Mouse (Mus musculus): ENCODE measurements around the gene Polr2e. TPM values are rescaled to one million over a fixed set of nuclear protein-coding genes. Genes with fewer than 3 reads are reported as not detected.
"Not testable (repeated sequence)": the region's sequence is repeated elsewhere in the genome, so short reads cannot be mapped to it uniquely, and the experiment has no call there.

Gene Polr2e
- polyA plus RNA-seq, 1 experiment from 2014 or later = 66.8 TPM

DNA sequence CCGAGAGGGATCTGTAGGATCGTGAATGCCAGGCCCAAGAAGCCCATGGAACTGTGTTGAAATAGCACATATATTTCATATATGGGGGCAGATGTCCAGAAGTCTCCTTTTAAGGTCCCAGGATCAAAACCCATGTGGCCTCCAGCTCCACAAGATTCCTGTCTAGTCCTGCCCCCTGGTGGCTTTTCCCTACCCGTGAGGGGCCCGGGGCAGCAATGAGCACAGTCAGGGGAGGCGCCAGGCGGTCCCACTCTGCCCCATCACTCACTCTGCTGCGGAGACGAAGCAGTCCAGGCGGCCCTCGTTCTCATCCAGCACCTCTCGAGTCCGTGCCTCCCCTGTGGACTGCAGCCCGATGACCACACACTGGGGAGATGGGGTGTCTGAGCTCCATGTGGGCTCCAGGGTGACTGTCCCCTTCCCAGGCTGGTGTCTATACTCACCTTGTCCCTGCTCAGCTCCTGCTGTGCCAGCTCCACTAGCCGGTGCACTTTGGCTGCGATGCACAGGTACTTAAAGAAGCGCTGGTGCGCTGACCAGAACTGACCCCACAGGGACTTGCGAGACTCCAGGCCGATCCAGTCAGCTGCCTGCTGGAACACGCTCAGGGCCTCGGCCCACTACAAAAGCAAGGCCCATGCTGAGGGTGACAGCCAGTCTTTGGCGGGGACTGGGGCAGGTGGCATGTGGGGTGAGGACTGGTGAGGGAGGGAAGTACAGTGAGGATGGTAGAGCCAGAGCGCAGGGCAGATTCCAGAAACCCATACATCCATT is 24.5 kb upstream of the Polr2e start:
- Histone ChIP-seq H3K36me3 (ENCODE audit: control insufficient read depth, insufficient read depth) (peaks cover 42% of the 10 kb centered on the region), H3K4me2 (ENCODE audit: low read depth, low read length) (no peak overlapping the region), H3K9me3 (replicated peaks; ENCODE audit: control insufficient read depth, low read length) (no peaks in the 10 kb centered on the region), H3K27me3 (ENCODE audit: control insufficient read depth, insufficient read depth, low read depth, low read length) (no peaks in the 10 kb centered on the region), H3K27ac (ENCODE audit: low read length) (no peak overlapping the region), H3K4me1 (ENCODE audit: control insufficient read depth, low read depth, low read length) (no peaks in the 10 kb centered on the region), H3K9ac (ENCODE audit: low read depth, low read length) (no peak overlapping the region), H3K4me3 (ENCODE audit: low read depth, low read length) (no peak overlapping the region)
- WGBS (ENCODE audit: insufficient replicate concordance) = 82% methylated on average over 23 of the region's 23 CpGs
- no peak for ATAC-seq (ENCODE audit: low read depth)

DNA sequence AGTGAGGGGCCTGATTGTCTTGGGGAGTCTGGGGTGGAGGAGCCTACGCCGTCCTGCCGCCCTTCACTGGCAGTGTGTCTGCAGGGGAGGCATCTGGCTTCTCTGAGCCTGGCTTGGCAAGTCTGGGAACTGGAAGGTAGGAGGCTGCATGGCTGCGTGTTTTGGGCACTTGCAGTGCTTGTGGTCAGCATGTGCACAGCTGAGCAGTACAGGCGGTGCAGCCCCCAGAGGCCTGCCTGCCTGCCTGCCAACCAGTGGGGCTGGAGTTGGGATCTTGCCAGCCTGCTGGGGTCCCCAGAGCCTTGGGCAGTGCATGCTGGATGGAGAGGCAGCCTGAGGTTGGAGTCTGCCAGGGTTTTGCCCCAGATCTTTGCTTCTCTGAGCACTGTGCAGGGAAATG is 23.5 kb upstream of the Polr2e start:
- no peaks in the 10 kb centered on the region for H3K9me3 ChIP-seq (replicated peaks; ENCODE audit: control insufficient read depth, low read length)
- ATAC-seq (ENCODE audit: low read depth) = no peak
- no peaks in the 10 kb centered on the region for H3K27me3 ChIP-seq (ENCODE audit: control insufficient read depth, insufficient read depth, low read depth, low read length)
- WGBS (ENCODE audit: insufficient replicate concordance) = 87% methylated on average over 5 of the region's 5 CpGs
- no peak overlapping the region for H3K4me2 ChIP-seq (ENCODE audit: low read depth, low read length)
- H3K36me3 ChIP-seq (ENCODE audit: control insufficient read depth, insufficient read depth) = peaks cover 47% of the 10 kb centered on the region
- no peak overlapping the region for H3K9ac ChIP-seq (ENCODE audit: low read depth, low read length)
- H3K4me3 ChIP-seq (ENCODE audit: low read depth, low read length) = no peak overlapping the region
- H3K27ac ChIP-seq (ENCODE audit: low read length) = no peak overlapping the region
- H3K4me1 ChIP-seq (ENCODE audit: control insufficient read depth, low read depth, low read length) = no peaks in the 10 kb centered on the region

DNA sequence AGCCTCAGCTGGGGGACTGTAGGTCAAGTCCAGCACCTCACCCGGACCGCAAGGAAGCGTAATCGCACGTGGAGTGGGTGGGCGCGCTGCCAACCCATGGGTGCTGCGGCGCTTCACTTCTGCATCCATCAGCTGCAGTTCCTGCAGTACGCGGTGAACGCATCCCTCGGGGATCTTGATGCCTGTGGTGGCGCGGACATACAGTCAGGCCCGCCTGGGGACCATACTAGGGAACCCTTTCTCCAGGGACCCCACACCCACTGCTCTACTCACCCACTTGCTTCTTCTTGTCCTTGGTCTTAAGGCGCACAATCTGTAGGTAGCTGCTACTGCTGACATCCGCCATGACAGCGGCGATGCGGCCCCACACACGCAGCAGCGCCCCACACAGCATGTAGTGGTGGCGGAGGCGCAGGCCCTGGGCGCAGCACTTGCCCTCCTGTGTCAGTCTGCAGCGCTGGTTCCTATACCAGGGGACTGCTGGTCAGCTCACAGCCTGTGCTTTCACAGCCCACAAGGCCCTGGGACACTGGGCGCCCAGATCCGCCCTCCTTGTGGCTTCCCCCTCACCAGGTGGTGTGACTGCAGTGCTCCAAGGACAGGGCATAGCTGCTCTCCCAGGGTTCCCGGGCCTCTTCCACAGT is 18.2 kb upstream of the Polr2e start:
- no peak overlapping the region for H3K27ac ChIP-seq (ENCODE audit: low read length)
- H3K9me3 ChIP-seq (replicated peaks; ENCODE audit: control insufficient read depth, low read length) = no peaks in the 10 kb centered on the region
- peaks cover 58% of the 10 kb centered on the region for H3K36me3 ChIP-seq (ENCODE audit: control insufficient read depth, insufficient read depth)
- H3K4me2 ChIP-seq (ENCODE audit: low read depth, low read length) = no peak overlapping the region
- H3K9ac ChIP-seq (ENCODE audit: low read depth, low read length) = no peak overlapping the region
- no peak for ATAC-seq (ENCODE audit: low read depth)
- no peaks in the 10 kb centered on the region for H3K27me3 ChIP-seq (ENCODE audit: control insufficient read depth, insufficient read depth, low read depth, low read length)
- H3K4me1 ChIP-seq (ENCODE audit: control insufficient read depth, low read depth, low read length) = peaks cover 20% of the 10 kb centered on the region
- H3K4me3 ChIP-seq (ENCODE audit: low read depth, low read length) = no peak overlapping the region
- 88% methylated on average over 30 of the region's 30 CpGs for WGBS (ENCODE audit: insufficient replicate concordance)

DNA sequence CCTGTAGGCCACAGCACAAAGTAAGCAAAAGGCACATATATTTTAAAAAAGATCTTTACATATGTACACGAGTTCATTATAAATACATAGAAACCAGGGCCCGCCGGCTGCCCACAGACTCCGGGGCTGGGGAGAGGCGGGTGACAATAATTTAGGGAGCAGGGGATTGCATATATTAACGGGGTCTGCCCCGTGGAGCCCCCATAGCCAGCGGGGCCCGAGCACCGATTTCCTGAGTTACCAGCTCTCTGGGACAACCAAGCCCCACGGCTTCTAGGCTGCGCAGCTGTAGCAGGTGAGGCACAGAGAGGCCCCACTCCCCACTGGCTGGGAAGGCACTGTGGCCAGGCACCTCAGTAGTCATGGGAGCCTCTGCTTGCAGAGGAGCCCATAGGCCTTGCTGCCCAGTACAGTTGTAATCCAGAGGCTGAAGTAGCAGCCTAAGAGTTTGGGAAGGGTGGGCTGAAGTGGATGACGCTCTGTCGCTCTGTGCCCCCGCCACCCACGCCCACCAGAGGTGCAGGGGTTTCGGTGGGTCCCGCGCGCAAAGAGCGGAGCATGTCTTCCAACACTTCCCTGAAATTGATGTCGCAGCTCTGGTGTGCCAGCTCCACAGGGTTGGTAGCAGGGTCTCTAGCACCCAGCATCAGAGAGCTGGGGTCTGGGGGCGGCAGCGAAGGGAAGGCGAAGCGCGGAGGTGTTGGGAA is 17.5 kb upstream of the Polr2e start:
- H3K9me3 ChIP-seq (replicated peaks; ENCODE audit: control insufficient read depth, low read length) = no peaks in the 10 kb centered on the region
- ATAC-seq (ENCODE audit: low read depth) = no peak
- no peak overlapping the region for H3K9ac ChIP-seq (ENCODE audit: low read depth, low read length)
- peaks cover 52% of the 10 kb centered on the region for H3K36me3 ChIP-seq (ENCODE audit: control insufficient read depth, insufficient read depth)
- 90% methylated on average over 27 of the region's 27 CpGs for WGBS (ENCODE audit: insufficient replicate concordance)
- H3K4me2 ChIP-seq (ENCODE audit: low read depth, low read length) = no peak overlapping the region
- H3K4me1 ChIP-seq (ENCODE audit: control insufficient read depth, low read depth, low read length) = peaks cover 27% of the 10 kb centered on the region
- H3K27ac ChIP-seq (ENCODE audit: low read length) = no peak overlapping the region
- no peak overlapping the region for H3K4me3 ChIP-seq (ENCODE audit: low read depth, low read length)
- H3K27me3 ChIP-seq (ENCODE audit: control insufficient read depth, insufficient read depth, low read depth, low read length) = no peaks in the 10 kb centered on the region

DNA sequence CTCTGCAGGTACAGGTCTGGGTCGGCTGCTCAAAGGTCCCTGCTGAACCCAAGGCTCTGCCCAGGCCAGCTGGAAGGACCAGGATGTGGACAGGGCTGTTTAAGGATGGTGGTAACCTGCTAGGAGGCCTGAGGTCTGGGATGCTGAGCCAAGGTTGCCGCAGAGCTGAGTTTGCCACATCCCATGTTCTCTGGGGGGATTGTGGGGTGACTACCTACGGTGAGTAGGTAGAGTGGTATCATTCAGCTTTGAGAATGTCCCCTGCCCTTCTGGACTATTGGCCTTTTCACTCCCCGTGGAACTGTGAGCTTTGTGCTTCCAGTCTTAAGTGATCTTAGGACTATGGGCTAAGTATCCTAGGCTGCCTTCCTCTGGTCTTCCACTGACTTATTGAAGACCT is 16.9 kb upstream of the Polr2e start:
- no peak overlapping the region for H3K4me2 ChIP-seq (ENCODE audit: low read depth, low read length)
- no peaks in the 10 kb centered on the region for H3K9me3 ChIP-seq (replicated peaks; ENCODE audit: control insufficient read depth, low read length)
- H3K27ac ChIP-seq (ENCODE audit: low read length) = no peak overlapping the region
- WGBS (ENCODE audit: insufficient replicate concordance) = 90% methylated on average over 4 of the region's 4 CpGs
- ATAC-seq (ENCODE audit: low read depth) = no peak
- peaks cover 49% of the 10 kb centered on the region for H3K36me3 ChIP-seq (ENCODE audit: control insufficient read depth, insufficient read depth)
- H3K27me3 ChIP-seq (ENCODE audit: control insufficient read depth, insufficient read depth, low read depth, low read length) = no peaks in the 10 kb centered on the region
- no peak overlapping the region for H3K9ac ChIP-seq (ENCODE audit: low read depth, low read length)
- no peak overlapping the region for H3K4me3 ChIP-seq (ENCODE audit: low read depth, low read length)
- H3K4me1 ChIP-seq (ENCODE audit: control insufficient read depth, low read depth, low read length) = peaks cover 33% of the 10 kb centered on the region

DNA sequence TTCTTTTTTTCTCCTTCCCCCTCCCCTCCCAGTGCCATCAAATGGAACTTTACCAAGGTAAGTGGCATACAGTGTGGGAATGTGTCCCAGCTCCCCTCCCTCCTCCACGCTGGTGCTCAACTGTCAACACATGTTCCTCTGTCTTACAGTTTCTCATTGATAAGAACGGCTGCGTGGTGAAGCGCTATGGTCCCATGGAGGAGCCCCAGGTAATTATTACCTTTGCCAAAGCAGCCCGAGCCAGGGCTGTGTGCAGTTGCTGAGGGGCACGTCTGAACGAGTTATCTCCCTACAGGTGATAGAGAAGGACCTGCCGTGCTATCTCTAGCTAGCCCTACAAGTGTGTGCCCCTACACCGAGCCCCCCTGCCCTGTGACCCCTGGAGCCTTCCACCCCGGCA is 16.3 kb upstream of the Polr2e start:
- Histone ChIP-seq H3K4me2 (ENCODE audit: low read depth, low read length) (0 out of 2 replicates have a peak overlapping the region, but pooled peaks have one; percentile 90), H3K27me3 (ENCODE audit: control insufficient read depth, insufficient read depth, low read depth, low read length) (no peaks in the 10 kb centered on the region), H3K27ac (ENCODE audit: low read length) (peak overlapping the region; percentile 5; the same call in 1 of the 2 replicates), H3K9ac (ENCODE audit: low read depth, low read length) (no peak overlapping the region), H3K4me1 (ENCODE audit: control insufficient read depth, low read depth, low read length) (peaks cover 40% of the 10 kb centered on the region), H3K36me3 (ENCODE audit: control insufficient read depth, insufficient read depth) (peaks cover 45% of the 10 kb centered on the region), H3K4me3 (ENCODE audit: low read depth, low read length) (no peak overlapping the region), H3K9me3 (replicated peaks; ENCODE audit: control insufficient read depth, low read length) (no peaks in the 10 kb centered on the region)
- 35% methylated on average over 9 of the region's 10 CpGs for WGBS (ENCODE audit: insufficient replicate concordance)
- no peak for ATAC-seq (ENCODE audit: low read depth)

DNA sequence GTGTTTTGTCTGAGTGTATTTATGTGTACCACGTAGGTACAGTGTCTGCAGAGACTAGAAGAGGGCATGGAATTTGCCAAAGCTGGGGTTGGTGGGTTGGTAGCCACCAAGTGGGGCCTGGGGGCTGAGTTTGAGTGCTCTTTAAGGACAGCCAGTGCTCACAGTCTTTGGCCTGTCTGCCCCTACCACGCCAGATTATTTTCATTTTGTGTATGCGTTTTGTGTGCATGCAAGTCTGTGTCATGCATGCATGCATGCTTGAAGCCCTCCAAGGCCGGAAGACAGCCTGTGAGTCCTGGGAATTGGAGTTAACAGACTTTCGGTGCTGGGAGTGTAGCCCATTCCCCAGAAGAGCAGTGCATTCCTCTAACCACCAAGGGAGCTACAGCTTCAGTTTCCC is 15.8 kb upstream of the Polr2e start:
- ATAC-seq (ENCODE audit: low read depth) = no peak
- H3K4me3 ChIP-seq (ENCODE audit: low read depth, low read length) = peak overlapping the region; percentile 94
- H3K27ac ChIP-seq (ENCODE audit: low read length) = peak overlapping the region; percentile 5
- no peaks in the 10 kb centered on the region for H3K27me3 ChIP-seq (ENCODE audit: control insufficient read depth, insufficient read depth, low read depth, low read length)
- WGBS (ENCODE audit: insufficient replicate concordance) = 75% methylated on average over 5 of the region's 5 CpGs
- peaks cover 45% of the 10 kb centered on the region for H3K4me1 ChIP-seq (ENCODE audit: control insufficient read depth, low read depth, low read length)
- H3K9me3 ChIP-seq (replicated peaks; ENCODE audit: control insufficient read depth, low read length) = no peaks in the 10 kb centered on the region
- peak overlapping the region; percentile 27; the same call in 1 of the 2 replicates for H3K9ac ChIP-seq (ENCODE audit: low read depth, low read length)
- peak overlapping the region; percentile 90 for H3K4me2 ChIP-seq (ENCODE audit: low read depth, low read length)
- H3K36me3 ChIP-seq (ENCODE audit: control insufficient read depth, insufficient read depth) = peaks cover 41% of the 10 kb centered on the region

DNA sequence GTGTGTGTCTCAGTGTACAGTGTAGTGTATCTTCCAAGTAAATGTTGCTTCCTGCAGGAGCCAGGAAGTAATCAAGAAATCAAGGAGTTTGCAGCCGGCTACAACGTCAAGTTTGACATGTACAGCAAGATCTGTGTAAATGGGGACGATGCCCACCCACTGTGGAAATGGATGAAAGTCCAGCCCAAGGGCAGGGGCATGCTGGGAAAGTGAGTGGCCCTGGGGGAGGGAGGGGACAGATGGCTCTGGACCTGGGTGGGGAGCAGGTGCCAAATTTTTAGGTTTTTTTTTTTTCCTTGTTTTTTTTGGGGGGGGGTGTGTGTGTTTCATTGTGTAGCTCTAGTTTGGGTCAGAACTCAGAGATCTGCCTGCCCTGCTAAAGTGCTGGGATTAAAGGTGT is 15.3 kb upstream of the Polr2e start:
- H3K27me3 ChIP-seq (ENCODE audit: control insufficient read depth, insufficient read depth, low read depth, low read length); ATAC-seq (ENCODE audit: low read depth); H3K9me3 ChIP-seq (replicated peaks; ENCODE audit: control insufficient read depth, low read length); H3K27ac ChIP-seq (ENCODE audit: low read length): not testable (repeated sequence)
- Histone ChIP-seq H3K4me1 (ENCODE audit: control insufficient read depth, low read depth, low read length) (peaks cover 46% of the 10 kb centered on the region), H3K4me3 (ENCODE audit: low read depth, low read length) (peak overlapping the region; percentile 94), H3K4me2 (ENCODE audit: low read depth, low read length) (peak overlapping the region; percentile 90), H3K9ac (ENCODE audit: low read depth, low read length) (peak overlapping the region; percentile 99), H3K36me3 (ENCODE audit: control insufficient read depth, insufficient read depth) (peaks cover 37% of the 10 kb centered on the region)
- WGBS (ENCODE audit: insufficient replicate concordance) = 20% methylated on average over 3 of the region's 3 CpGs

All from liver, embryonic 16.5 days (tissue).